Mouse (Mus musculus): ENCODE measurements around the gene Gpm6a.
A peak's percentile ranks its signal among the peaks of the same experiment; 100 is the strongest.
"Not testable (repeated sequence)": the region's sequence is repeated elsewhere in the genome, so short reads cannot be mapped to it uniquely, and the experiment has no call there.

The Gpm6a gene

DNA sequence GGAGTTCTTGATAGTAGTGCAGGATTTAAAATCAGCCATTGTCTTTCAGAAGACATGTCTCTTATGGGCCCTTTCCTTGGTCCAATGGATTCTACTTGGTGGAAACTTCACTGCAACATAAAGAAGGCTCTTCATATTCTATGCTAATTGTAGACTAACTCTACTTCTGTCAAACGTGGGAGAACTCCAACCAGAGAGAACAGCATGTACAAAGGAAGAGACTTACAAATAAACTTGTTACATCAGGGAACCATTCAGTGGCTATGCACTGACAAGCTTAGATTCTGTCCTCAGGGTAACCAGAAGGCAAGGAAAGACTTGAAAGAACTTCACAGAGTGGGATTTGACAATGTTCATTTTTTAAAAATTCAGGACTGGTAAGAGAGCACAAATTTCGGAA lies 48.3 kb downstream of the Gpm6a start:
- no peak for DNase-seq (ENCODE audit: low spot score)

DNA sequence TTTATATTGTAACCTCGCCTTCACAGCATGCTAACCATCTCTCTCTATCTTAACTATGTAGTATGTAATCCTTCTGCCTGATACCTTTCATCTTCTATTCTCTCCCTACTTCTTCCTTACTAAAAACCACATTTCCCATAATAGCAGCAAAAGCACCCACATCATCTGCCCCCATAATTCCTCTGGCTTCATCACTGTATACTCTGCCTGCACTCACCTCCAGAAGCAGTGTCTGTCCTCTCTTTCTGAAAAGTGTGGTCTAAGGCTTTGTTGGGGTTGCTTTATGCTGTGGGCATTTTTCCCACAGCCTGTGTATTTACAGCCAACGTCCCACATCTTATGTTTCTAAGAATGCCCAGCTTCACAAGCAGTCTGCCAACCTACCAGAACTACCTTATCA lies 57.6 kb downstream of the Gpm6a start:
- no peak for DNase-seq (ENCODE audit: low spot score)

DNA sequence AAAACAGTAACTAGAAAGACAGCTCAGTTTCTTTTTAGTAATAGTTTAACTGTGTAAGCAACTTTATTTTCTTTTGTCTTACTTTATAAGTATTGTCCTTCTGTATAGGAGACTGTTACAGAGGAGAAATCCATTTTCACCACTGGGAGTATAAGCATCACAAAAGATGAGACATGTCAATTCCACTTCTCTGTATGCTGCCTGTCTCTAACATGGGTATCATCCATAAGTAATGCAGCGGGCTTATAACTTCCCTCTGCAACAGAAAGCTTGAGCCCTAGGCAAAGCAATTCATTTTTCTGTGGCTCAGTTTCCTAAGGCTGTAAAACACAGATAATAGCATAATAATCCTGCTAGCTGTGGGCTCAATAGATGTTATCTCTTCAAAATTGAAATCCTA lies 62.4 kb downstream of the Gpm6a start:
- DNase-seq (ENCODE audit: low spot score) = no peak

DNA sequence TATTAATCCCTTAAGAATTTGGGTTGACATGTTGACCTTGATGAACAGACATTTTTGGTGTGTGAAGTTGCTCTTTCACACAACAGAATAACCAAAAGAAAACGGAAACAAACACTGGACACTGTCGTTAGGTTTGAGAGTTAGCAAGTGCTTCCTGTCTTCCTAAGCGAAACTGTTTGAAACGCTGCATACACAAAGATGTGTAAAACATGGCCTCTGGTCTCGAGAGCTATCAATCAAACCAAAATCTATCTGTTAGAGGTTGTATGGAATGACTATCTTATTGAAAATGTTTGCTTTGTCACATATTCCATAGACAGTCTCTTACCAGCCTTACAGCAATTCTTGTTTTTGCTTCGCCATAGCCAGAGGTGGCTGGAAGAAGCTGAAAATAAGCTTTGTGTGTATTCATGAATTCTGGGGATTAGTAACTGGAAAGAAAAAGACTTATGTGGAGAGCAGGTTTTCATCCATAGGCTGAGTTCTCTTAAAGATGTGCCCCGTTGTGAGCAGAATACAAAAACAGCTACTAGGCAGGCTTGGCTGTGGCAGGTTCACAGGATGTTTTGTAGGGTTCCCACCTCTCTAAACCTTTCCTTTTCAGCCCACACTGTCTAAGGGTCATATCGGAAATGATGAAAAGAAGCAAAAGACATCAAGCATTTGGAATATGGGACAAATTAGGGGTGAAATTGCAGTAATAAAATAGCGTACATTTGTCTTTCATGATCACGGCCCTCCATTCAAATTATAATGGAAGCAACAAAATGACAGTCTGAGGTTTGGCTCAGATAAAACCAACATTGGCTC lies 71.4 kb downstream of the Gpm6a start:
- DNase-seq (ENCODE audit: low spot score) = no peak

DNA sequence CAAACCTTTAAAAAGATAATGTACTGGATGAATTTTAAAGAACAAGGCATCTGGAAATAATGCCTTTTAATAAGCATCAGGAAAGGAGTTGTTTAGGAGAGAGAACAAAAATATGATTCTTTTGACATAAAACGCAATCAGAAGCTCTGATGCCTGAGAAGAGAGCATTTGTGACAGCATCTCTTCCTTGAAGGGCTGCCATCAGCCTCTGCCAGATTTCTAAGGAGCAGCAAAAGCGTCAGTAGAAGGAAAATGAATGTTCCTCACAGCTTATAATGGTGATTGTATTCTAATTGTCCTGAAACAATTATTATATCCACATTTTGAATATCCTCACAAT lies 72.0 kb downstream of the Gpm6a start:
- DNase-seq (ENCODE audit: low spot score) = no peak

GRCm38 (mm10) chr8:55028371-55028770 lies 73.7 kb downstream of the Gpm6a start:
- DNase-seq (ENCODE audit: low spot score) = no peak

- DNase-seq (ENCODE audit: low spot score) = no peak
Observed at GRCm38 (mm10) chr8:55031099-55031498, 76.5 kb downstream of the Gpm6a start.

- peak; percentile 7 for DNase-seq (ENCODE audit: low spot score)
Observed at GRCm38 (mm10) chr8:55034309-55034708, 79.7 kb downstream of the Gpm6a start.

- DNase-seq (ENCODE audit: low spot score) = no peak
Observed at GRCm38 (mm10) chr8:55035416-55035815, 80.8 kb downstream of the Gpm6a start.

DNA sequence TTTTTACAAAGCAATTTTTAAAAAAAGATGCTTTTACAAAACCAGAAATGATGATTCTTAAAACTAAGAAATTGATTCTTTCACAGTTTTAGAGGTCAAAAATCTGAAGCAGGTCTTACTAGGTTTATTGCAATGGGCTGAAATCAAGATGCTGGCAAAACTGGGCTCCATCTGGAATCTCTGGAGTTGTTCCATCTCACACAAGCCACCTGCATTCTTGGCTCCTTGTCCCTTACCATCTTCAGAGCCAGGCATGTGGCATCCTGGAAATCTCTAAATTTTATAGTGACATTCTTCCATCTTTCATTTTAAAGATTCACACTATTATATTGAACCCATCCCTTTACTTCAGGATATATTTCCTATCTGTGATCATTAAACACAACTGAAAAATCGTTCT lies 88.3 kb downstream of the Gpm6a start:
- no peak for DNase-seq (ENCODE audit: low spot score)

GRCm38 (mm10) chr8:55048396-55048795 lies 93.8 kb downstream of the Gpm6a start:
- DNase-seq (ENCODE audit: low spot score) = no peak

DNA sequence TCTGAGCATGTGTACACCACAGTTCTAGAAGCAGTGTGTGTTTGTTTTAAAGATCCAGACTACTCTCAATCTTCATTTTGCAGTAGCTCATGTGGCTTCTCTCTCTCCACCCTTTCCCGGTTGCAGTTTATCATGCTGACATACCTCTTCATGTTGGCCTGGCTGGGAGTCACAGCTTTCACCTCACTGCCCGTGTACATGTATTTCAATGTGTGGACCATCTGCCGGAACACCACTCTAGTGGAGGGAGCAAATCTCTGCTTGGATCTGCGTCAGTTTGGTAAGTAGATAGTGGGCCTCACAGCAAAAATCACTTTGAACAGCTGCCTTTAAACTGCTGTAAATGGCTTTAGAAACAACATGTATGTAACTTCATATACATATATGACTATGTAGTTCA lies 95.3 kb downstream of the Gpm6a start:
- DNase-seq (ENCODE audit: low spot score) = no peak

DNA sequence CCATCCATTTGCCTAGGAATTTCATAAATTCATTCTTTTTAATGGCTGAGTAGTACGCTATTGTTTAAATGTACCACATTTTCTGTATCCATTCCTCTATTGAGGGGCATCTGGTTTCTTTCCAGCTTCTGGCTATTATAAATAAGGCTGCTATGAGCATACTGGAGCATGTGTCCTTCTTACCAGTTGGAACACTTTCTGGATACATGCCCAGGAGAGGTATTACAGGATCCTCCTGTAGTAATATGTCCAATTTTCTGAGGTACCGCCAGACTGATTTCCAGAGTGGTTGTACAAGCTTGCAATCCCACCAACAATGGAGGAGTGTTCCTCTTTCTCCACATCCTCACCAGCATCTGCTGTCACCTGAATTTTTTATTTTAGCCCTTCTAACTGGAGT lies 114.2 kb downstream of the Gpm6a start:
- DNase-seq (ENCODE audit: low spot score) = not testable (repeated sequence)

- no peak for DNase-seq (ENCODE audit: low spot score)
Observed at GRCm38 (mm10) chr8:55073481-55073880, 118.8 kb downstream of the Gpm6a start.

DNA sequence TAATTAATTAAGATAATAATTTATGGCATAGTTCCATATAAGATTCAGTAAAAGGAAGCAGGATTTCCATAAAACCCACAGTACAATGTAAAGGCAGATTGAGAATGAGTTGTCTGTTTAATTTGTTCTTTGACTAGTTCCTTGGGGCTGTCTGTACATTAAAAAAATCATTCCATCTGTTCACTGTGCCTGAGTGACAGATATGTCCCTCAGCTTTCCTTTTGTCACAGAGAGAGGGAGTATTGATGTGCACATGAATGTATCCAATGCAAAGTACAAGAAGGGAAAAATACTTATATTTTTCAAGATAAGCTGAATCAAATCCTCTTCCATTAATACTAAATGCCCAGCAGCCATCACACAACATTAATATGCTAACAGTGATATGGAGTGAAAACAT lies 147.6 kb downstream of the Gpm6a start:
- DNase-seq (ENCODE audit: low spot score) = no peak

DNA sequence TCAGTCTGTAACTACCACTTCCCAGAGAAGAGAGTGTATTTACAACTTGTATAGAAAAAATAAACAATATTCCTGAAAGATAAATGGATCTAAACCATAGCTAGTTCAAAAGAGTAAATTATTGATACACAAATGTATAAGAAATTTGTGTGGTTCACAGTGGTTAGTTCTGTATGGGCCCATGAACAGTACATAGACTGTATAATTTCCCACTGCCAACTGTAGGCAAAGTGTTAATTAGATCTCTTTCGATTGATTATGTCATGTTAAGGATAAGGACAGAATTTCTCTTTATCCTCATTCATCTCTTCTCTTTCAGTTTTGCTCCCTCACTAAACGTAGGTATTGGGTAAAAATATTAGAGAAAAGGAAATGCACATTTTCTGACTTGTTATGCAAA lies 148.4 kb downstream of the Gpm6a start:
- DNase-seq (ENCODE audit: low spot score) = no peak

- no peak for DNase-seq (ENCODE audit: low spot score)
Observed at GRCm38 (mm10) chr8:55103891-55104481, 149.3 kb downstream of the Gpm6a start.
